Mouse (Mus musculus) kidney, adult 2 months (tissue): ENCODE data around the gene Kcnb1. TPM values are rescaled to one million over a fixed set of nuclear protein-coding genes. Genes with fewer than 3 reads are reported as not detected.

Source experiments
- DNase-seq: peaks from one replicate; pipeline ENCODE4 v3.0.0; 2021
- H3K27ac ChIP-seq: fragments of 200-500 bp; 2 replicates; pipeline ENCODE4 v1.5.1; 2012; ENCODE audit warnings: low read depth, low read length, control low read depth, inconsistent platforms; ENCODE audit not compliant: insufficient read depth
- H3K27me3 ChIP-seq: fragments of 200-500 bp; replicated peaks from 2 replicates; pipeline ENCODE4 v1.6.1; 2012; ENCODE audit warnings: mild to moderate bottlenecking, moderate library complexity, low read length, inconsistent platforms; ENCODE audit not compliant: control insufficient read depth, insufficient read depth
- H3K36me3 ChIP-seq: fragments of 200-500 bp; 2 replicates; pipeline ENCODE4 v1.6.1; 2012; ENCODE audit warnings: mild to moderate bottlenecking, moderate library complexity, low read length, inconsistent platforms; ENCODE audit not compliant: control insufficient read depth, insufficient read depth
- H3K4me1 ChIP-seq: fragments of 200-500 bp; 2 replicates; pipeline ENCODE4 v1.6.1; 2011; ENCODE audit warnings: low read length; ENCODE audit not compliant: control insufficient read depth, insufficient read depth
- H3K4me3 ChIP-seq: fragments of 200-500 bp; 2 replicates; pipeline ENCODE4 v1.5.1; 2011; ENCODE audit warnings: mild to moderate bottlenecking, low read depth, low read length, control low read depth; ENCODE audit not compliant: insufficient read depth
- CTCF ChIP-seq: fragments of 200-500 bp; conservative IDR thresholded peaks from 2 replicates; pipeline ENCODE4 v1.5.1; 2011; ENCODE audit warnings: low read depth, mild to moderate bottlenecking, control low read depth, low read length, moderate library complexity, mixed read lengths; ENCODE audit not compliant: insufficient read depth, insufficient read length
- POLR2A ChIP-seq: fragments of 200-500 bp; IDR thresholded peaks from one replicate; pipeline ENCODE4 v1.6.1; 2011; ENCODE audit warnings: low read depth, low read length, control low read depth
- WGBS: fragments of 180-500 bp; shearing (Covaris S2); methylation state at CpG from one replicate; pipeline ENCODE4 v1.1.7; 2018; 5-methylcytosine and 5-hydroxymethylcytosine counted together
- polyA plus RNA-seq: library from polyadenylated mRNA; depleted of rRNA; stranded (reverse); fragments of >200 nt; gene quantifications from 2 replicates; pipeline ENCODE4 v1.2.3, GENCODE M21; 2012

Gene Kcnb1
- polyA plus RNA-seq, 1 experiment = 2.9 TPM

DNA sequence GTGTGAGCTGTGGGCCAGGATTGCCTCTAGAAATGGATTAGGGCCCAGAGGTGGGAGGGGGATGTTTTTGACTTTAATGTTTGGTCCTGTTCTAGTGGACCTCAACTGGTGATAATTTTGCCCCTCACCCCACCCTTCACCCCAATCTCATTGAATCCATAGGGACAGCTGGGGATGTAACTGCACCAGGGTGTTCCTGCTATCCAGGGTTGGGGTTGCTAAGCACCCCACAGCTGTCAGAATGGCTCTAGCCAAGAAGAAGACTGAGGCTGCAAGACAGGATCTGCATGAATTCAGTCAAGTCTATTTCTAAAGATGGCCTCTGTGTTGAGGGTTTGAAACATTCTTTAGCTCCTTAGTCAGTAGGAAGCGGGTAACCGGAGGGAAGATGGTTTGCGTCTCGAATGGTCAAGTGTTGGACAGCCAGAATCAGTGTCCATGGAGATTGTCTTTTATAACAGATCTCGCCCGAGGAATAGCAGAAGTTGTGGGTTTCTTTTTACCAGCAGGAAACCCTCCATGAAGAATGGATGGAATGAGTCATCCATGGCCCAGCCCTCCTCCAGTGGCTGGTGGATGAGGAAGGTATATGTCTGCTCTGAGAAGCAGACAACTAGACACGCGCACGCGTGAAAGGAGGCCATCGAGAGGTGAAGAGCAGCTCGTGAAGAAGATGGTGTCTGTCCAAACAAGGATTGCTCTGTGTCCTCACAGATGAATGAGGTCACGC lies 96.6 kb downstream of the Kcnb1 start:
- WGBS = 87% methylated on average over 13 of the region's 13 CpGs
- Histone ChIP-seq H3K4me1 (no peaks in the 10 kb centered on the region), H3K4me3 (no peak overlapping the region), H3K27me3 (no peaks in the 10 kb centered on the region), H3K27ac (no peak overlapping the region), H3K36me3 (no peaks in the 10 kb centered on the region)
- TF ChIP-seq CTCF (no peak), POLR2A (no peak)
- DNase-seq = no peak

- no peaks in the 10 kb centered on the region for H3K36me3 ChIP-seq
- TF ChIP-seq POLR2A (no peak), CTCF (no peak)
- H3K4me3 ChIP-seq = no peak overlapping the region
- 71% methylated on average over 1 of the region's 1 CpGs for WGBS
- no peaks in the 10 kb centered on the region; the same call in 1 of the 2 replicates for H3K4me1 ChIP-seq
- no peak overlapping the region for H3K27ac ChIP-seq
- DNase-seq = no peak
- H3K27me3 ChIP-seq = no peaks in the 10 kb centered on the region
Measured at GRCm38 (mm10) chr2:167090271-167090670, 99.7 kb downstream of the Kcnb1 start.

DNA sequence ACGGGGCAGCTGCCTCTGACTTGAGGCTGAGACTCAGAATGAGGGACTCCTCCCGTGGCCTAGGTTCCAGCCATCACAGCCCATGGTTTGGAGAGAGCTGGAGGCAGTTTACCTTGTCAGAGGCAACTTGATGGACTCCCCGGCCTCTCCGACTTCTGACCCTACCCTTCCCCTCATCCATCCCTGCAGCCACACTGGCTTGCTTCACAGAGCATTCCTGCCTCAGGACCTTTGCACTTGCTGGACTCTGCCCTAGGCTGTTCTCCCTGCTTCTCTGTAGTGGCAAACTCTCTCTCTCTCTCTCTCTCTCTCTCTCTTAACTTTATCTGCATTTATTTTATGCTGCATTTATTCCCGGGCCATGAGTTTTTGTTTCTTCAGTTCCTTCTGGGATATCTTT lies 103.1 kb downstream of the Kcnb1 start:
- Histone ChIP-seq H3K4me1 (no peaks in the 10 kb centered on the region; the same call in 1 of the 2 replicates), H3K27me3 (no peaks in the 10 kb centered on the region), H3K4me3 (no peak overlapping the region), H3K27ac (peak overlapping the region; percentile 8; the same call in 1 of the 2 replicates), H3K36me3 (no peaks in the 10 kb centered on the region)
- WGBS = 69% methylated on average over 5 of the region's 5 CpGs
- peak; percentile 69 for DNase-seq
- TF ChIP-seq CTCF (no peak), POLR2A (no peak)

DNA sequence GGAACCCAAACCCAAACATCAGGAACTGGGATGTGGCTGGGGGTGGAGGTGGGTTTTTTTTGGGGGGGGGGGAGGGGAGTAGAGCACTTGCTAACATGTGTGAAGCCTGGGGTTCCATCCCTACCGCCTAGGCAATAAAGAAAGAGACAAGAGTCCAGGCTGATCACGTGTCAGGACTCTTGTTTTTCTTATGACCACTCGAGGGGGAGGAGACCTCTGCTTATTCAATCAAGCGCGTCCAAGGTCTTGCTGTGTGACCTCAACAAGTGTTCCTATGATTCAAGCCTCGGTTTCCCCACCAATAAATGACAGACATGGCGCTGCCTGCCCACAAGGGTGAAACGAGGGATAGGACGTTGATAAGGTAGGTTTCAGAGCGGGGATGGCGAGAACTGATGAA lies 103.9 kb downstream of the Kcnb1 start:
- TF ChIP-seq CTCF (no peak), POLR2A (no peak)
- 34% methylated on average over 11 of the region's 11 CpGs for WGBS
- Histone ChIP-seq H3K4me1 (no peaks in the 10 kb centered on the region; the same call in 1 of the 2 replicates), H3K27me3 (no peaks in the 10 kb centered on the region), H3K4me3 (no peak overlapping the region), H3K27ac (peak overlapping the region; percentile 8; the same call in 1 of the 2 replicates), H3K36me3 (no peaks in the 10 kb centered on the region)
- peak; percentile 74 for DNase-seq

DNA sequence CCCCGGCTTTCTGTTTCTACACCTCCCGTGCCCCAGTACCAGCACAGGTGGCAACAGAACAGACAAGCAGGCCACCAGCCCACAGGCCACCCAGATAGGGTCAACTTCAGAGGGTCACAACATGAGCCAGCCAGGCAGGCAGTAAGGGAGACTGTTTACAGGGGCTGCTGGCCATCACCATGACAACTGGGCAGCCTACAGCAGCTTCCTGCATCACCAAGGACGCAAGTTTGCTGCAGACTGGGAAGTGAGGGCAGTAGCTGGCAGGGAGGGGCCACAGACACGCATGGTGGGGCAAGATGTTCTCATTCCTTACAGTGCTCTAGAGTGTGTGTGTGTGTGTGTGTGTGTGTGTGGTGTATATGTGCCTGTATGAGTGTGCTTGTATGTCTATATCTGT lies 108.3 kb downstream of the Kcnb1 start:
- 28% methylated on average over 4 of the region's 4 CpGs for WGBS
- Histone ChIP-seq H3K4me1 (no peaks in the 10 kb centered on the region; the same call in 1 of the 2 replicates), H3K36me3 (no peaks in the 10 kb centered on the region), H3K27ac (no peak overlapping the region), H3K4me3 (no peak overlapping the region), H3K27me3 (no peaks in the 10 kb centered on the region)
- TF ChIP-seq CTCF (no peak), POLR2A (no peak)
- no peak for DNase-seq

- H3K36me3 ChIP-seq = no peaks in the 10 kb centered on the region
- no peaks in the 10 kb centered on the region; the same call in 1 of the 2 replicates for H3K4me1 ChIP-seq
- 70% methylated on average over 6 of the region's 6 CpGs for WGBS
Measured at GRCm38 (mm10) chr2:167081135-167081534, 108.8 kb downstream of the Kcnb1 start.

GRCm38 (mm10) chr2:167080387-167080786 lies 109.6 kb downstream of the Kcnb1 start:
- no peak overlapping the region for H3K27ac ChIP-seq
- DNase-seq = no peak
- WGBS = 80% methylated on average over 3 of the region's 3 CpGs
- TF ChIP-seq CTCF (no peak), POLR2A (no peak)
- no peaks in the 10 kb centered on the region for H3K27me3 ChIP-seq
- H3K4me3 ChIP-seq = no peak overlapping the region
- H3K4me1 ChIP-seq = no peaks in the 10 kb centered on the region
- no peaks in the 10 kb centered on the region for H3K36me3 ChIP-seq

More at GRCm38 (mm10) chr2:167081135-167081534, 108.8 kb downstream of the Kcnb1 start:
- no peak overlapping the region for H3K4me3 ChIP-seq
- no peak for DNase-seq
- no peak overlapping the region for H3K27ac ChIP-seq
- TF ChIP-seq CTCF = no peak
- TF ChIP-seq POLR2A = no peak
- no peaks in the 10 kb centered on the region for H3K27me3 ChIP-seq
